Mouse (Mus musculus): ENCODE measurements around the gene Dnah2. TPM values are rescaled to one million over a fixed set of nuclear protein-coding genes. Genes with fewer than 3 reads are reported as not detected.
A peak's percentile ranks its signal among the peaks of the same experiment; 100 is the strongest.

The Dnah2 gene
- polyA plus RNA-seq, 1 experiment from 2014 or later, result 1.5 TPM

DNA sequence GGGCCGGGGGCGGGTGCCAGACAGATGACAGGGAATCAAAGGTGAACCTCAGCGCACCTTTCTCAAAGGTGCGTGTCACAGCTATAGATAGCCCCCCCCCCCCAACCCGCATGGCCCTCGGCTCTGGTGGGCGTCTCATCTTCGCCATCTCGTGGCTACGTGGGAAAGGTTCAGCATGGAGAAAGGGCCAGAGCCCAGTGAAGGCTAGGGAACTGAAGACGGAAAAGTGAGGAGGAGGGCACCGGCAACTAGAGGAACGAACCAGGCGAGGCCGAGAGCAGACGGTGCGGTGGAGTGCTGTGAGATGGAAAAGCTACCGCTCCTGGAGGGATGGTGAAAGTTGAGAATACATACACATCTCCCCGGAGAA lies 129.5 kb downstream of the Dnah2 start:
- no peaks in the 10 kb centered on the region for H3K9me3 ChIP-seq (replicated peaks; ENCODE audit: control insufficient read depth, low read length)
- H3K36me3 ChIP-seq (replicated peaks; ENCODE audit: control insufficient read depth, insufficient read depth, low read depth, low read length), result no peaks in the 10 kb centered on the region
- H3K9ac ChIP-seq (replicated peaks; ENCODE audit: low read length), result peak overlapping the region; percentile 40; the same call in 1 of the 2 replicates
- peak overlapping the region; percentile 28 for H3K4me3 ChIP-seq (ENCODE audit: low read depth, low read length)
- peak overlapping the region; percentile 45 for H3K4me2 ChIP-seq (ENCODE audit: low read depth, low read length)
- 1% methylated on average over 19 of the region's 19 CpGs for WGBS
- H3K27me3 ChIP-seq (ENCODE audit: control insufficient read depth, insufficient read depth, low read length), result peaks cover 11% of the 10 kb centered on the region
- ATAC-seq (replicated peaks; ENCODE audit: insufficient number of reproducible peaks, low FRiP score, low TSS enrichment, low read depth) (no peak), DNase-seq (ENCODE audit: low spot score) (peak; percentile 56)
- peaks cover 8% of the 10 kb centered on the region for H3K4me1 ChIP-seq (ENCODE audit: control insufficient read depth, insufficient read depth, low read length)
- H3K27ac ChIP-seq (replicated peaks; ENCODE audit: low read depth, low read length), result peak overlapping the region; percentile 37; the same call in 1 of the 2 replicates

DNA sequence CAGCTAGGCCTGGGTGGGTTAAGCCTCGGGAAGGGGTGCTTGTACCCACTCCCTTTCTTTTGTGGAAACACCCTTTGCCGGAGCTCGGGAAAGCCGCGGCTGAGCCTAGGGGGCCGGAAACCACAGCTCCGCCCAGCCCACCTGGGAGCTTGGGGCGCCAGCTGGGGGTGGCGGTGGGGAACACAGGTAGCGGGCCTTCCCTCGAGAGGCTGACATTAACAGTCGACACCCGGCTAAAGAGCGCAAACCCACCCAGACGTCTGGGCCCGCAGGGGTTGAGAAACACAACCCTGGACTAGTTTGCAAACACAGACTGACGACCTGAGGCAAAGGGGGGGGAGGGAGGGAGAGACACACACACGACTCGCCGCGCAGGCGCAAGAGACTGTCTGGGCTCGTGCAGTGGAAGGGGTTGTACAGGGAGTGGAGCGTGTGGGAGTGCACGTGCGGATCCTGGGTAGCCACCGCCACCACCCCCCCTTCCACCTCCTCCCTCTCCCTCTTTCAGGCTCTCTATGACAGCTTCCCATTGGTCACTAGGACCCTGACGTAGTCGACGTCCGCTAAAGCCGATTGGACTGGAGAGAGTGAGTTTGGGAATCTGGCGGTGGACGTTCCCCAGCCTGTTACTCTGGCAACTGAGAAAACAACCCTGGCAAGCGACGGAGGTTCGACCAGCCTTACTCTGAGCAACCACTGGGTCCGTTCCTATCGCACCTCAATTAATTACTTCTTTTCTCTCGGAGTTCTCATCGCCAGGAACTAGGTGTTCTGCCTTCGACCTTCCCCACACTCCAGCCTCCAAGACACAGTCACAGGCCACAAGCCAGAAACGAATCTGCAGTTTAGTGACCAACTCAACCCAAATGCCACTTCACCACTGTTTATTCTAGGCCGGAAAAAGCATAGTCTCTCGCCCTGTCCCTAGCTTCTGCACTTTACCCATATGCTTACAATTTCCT lies 130.1 kb downstream of the Dnah2 start:
- peaks cover 11% of the 10 kb centered on the region for H3K27me3 ChIP-seq (ENCODE audit: control insufficient read depth, insufficient read depth, low read length)
- peaks cover 8% of the 10 kb centered on the region for H3K4me1 ChIP-seq (ENCODE audit: control insufficient read depth, insufficient read depth, low read length)
- H3K4me2 ChIP-seq (ENCODE audit: low read depth, low read length), result peak overlapping the region; percentile 72
- peak; percentile 98 for DNase-seq (ENCODE audit: low spot score)
- no peaks in the 10 kb centered on the region for H3K9me3 ChIP-seq (replicated peaks; ENCODE audit: control insufficient read depth, low read length)
- under 1% methylated on average over 45 of the region's 45 CpGs for WGBS
- peak; percentile 89 for ATAC-seq (replicated peaks; ENCODE audit: insufficient number of reproducible peaks, low FRiP score, low TSS enrichment, low read depth)
- H3K36me3 ChIP-seq (replicated peaks; ENCODE audit: control insufficient read depth, insufficient read depth, low read depth, low read length), result no peaks in the 10 kb centered on the region
- peak overlapping the region; percentile 53 for H3K9ac ChIP-seq (replicated peaks; ENCODE audit: low read length)
- peak overlapping the region; percentile 99 for H3K27ac ChIP-seq (replicated peaks; ENCODE audit: low read depth, low read length)
- H3K4me3 ChIP-seq (ENCODE audit: low read depth, low read length), result peak overlapping the region; percentile 41

DNA sequence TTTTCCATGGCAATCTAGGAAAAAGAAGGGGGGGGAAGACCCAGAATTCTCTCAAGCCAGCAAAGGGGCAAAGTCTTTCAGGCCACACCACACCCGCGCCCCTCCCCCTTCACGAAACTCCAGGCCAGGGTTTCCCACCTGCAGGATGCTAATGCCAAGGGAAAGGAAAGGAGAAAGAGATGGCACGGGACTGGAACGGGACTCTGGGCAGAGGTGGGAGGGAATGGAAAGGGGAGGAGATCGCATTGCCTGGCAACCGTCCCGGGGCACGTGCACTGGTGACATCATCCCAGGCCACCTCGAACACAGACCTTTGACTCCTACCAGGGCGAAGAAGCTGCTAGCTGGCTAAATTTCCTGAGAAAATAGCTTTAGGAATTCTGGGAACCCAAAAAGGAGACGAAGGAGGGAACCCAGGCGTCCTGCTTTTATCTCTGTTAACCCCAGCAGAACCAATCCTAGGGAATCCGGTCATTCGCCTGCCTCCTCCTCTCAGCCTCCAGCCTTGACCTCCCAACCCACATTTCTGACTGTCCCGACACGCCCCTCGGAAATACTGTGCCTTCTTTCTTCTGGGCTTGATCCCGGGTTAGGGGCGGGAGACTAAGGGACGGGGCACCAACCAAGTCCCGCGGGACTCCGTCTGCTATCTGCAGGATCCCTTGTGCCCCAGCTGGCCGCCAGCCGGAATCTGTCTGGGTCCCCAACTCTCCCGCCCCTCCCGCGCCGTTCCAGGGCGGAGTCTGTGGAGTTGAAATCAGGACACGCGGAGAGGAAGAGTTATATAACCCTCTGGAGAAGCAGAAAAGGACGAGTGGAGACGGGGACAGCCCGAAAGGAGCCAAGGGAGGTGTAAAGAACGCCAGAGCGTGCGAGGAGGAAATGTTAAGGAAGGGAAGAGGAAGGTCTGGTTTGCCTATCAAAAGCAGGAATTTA lies 131.2 kb downstream of the Dnah2 start:
- H3K4me1 ChIP-seq (ENCODE audit: control insufficient read depth, insufficient read depth, low read length), result peaks cover 12% of the 10 kb centered on the region

DNA sequence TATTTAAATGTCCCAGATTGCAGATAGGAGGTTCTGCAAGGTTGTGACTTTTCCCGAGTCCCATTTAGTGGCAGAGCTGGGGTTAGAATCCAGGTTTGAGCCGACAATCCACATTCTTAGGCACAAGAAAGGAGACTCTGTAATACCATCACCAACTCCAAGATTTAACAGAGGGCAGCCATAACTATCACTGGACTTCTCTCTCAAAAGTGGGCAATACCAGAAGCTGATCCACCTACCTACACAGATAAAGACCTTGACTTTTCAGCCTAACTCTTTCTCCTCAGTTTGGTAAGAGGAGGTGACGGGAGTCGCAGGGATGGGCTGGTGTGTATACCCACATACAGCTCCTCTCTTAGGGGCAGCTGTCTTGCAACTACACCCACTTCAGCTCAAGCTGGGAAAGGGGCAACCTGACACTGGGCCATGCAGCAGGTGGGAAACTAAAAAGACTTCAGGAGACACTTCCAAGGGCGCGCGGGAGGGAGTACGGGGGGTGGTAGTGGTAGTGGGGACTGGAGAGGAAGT lies 131.9 kb downstream of the Dnah2 start:
- H3K9me3 ChIP-seq (replicated peaks; ENCODE audit: control insufficient read depth, low read length), result no peaks in the 10 kb centered on the region
- ATAC-seq (replicated peaks; ENCODE audit: insufficient number of reproducible peaks, low FRiP score, low TSS enrichment, low read depth) (no peak), DNase-seq (ENCODE audit: low spot score) (no peak)
- no peaks in the 10 kb centered on the region for H3K36me3 ChIP-seq (replicated peaks; ENCODE audit: control insufficient read depth, insufficient read depth, low read depth, low read length)
- peaks cover 11% of the 10 kb centered on the region for H3K27me3 ChIP-seq (ENCODE audit: control insufficient read depth, insufficient read depth, low read length)
- H3K4me1 ChIP-seq (ENCODE audit: control insufficient read depth, insufficient read depth, low read length), result peaks cover 18% of the 10 kb centered on the region
- H3K27ac ChIP-seq (replicated peaks; ENCODE audit: low read depth, low read length), result peak overlapping the region; percentile 99
- peak overlapping the region; percentile 50 for H3K9ac ChIP-seq (replicated peaks; ENCODE audit: low read length)
- H3K4me2 ChIP-seq (ENCODE audit: low read depth, low read length), result peak overlapping the region; percentile 72
- WGBS, result 2% methylated on average over 8 of the region's 8 CpGs
- H3K4me3 ChIP-seq (ENCODE audit: low read depth, low read length), result peak overlapping the region; percentile 41

More for the DNA sequence above, 131.2 kb downstream of the Dnah2 start:
- peak; percentile 32 for ATAC-seq (replicated peaks; ENCODE audit: insufficient number of reproducible peaks, low FRiP score, low TSS enrichment, low read depth)
- Histone ChIP-seq H3K9me3 (replicated peaks; ENCODE audit: control insufficient read depth, low read length) (no peaks in the 10 kb centered on the region), H3K27me3 (ENCODE audit: control insufficient read depth, insufficient read depth, low read length) (peaks cover 11% of the 10 kb centered on the region), H3K4me2 (ENCODE audit: low read depth, low read length) (peak overlapping the region; percentile 72), H3K27ac (replicated peaks; ENCODE audit: low read depth, low read length) (peak overlapping the region; percentile 99), H3K9ac (replicated peaks; ENCODE audit: low read length) (peak overlapping the region; percentile 53), H3K4me3 (ENCODE audit: low read depth, low read length) (peak overlapping the region; percentile 41), H3K36me3 (replicated peaks; ENCODE audit: control insufficient read depth, insufficient read depth, low read depth, low read length) (no peaks in the 10 kb centered on the region)
- under 1% methylated on average over 39 of the region's 39 CpGs for WGBS
- DNase-seq (ENCODE audit: low spot score), result peak; percentile 97

DNA sequence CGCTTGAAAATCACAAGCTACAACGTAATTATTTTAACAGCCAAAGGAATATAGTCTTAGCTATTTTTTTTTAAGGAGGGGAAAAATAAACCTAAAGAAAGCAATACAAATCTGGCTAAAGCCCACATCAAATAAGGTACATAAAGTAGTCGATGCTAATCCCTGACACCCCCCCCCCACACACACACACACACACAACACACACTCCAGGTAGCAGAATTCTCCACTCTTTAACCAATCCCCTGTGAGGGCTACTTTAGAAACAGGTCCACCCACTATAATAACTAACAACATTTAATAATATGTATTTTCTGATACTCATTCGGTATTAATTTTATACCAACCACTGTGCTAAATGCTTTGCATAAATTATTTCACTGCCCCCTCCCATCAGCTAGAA lies 132.4 kb downstream of the Dnah2 start:
- ATAC-seq (replicated peaks; ENCODE audit: insufficient number of reproducible peaks, low FRiP score, low TSS enrichment, low read depth) (no peak), DNase-seq (ENCODE audit: low spot score) (no peak)
- no peaks in the 10 kb centered on the region for H3K36me3 ChIP-seq (replicated peaks; ENCODE audit: control insufficient read depth, insufficient read depth, low read depth, low read length)
- H3K4me3 ChIP-seq (ENCODE audit: low read depth, low read length), result peak overlapping the region; percentile 79
- peaks cover 22% of the 10 kb centered on the region for H3K4me1 ChIP-seq (ENCODE audit: control insufficient read depth, insufficient read depth, low read length)
- H3K9ac ChIP-seq (replicated peaks; ENCODE audit: low read length), result no peak overlapping the region; the same call in 1 of the 2 replicates
- WGBS, result 0% methylated on average over 4 of the region's 4 CpGs
- no peaks in the 10 kb centered on the region for H3K9me3 ChIP-seq (replicated peaks; ENCODE audit: control insufficient read depth, low read length)
- H3K27ac ChIP-seq (replicated peaks; ENCODE audit: low read depth, low read length), result peak overlapping the region; percentile 99
- peak overlapping the region; percentile 72 for H3K4me2 ChIP-seq (ENCODE audit: low read depth, low read length)
- H3K27me3 ChIP-seq (ENCODE audit: control insufficient read depth, insufficient read depth, low read length), result peaks cover 8% of the 10 kb centered on the region

DNA sequence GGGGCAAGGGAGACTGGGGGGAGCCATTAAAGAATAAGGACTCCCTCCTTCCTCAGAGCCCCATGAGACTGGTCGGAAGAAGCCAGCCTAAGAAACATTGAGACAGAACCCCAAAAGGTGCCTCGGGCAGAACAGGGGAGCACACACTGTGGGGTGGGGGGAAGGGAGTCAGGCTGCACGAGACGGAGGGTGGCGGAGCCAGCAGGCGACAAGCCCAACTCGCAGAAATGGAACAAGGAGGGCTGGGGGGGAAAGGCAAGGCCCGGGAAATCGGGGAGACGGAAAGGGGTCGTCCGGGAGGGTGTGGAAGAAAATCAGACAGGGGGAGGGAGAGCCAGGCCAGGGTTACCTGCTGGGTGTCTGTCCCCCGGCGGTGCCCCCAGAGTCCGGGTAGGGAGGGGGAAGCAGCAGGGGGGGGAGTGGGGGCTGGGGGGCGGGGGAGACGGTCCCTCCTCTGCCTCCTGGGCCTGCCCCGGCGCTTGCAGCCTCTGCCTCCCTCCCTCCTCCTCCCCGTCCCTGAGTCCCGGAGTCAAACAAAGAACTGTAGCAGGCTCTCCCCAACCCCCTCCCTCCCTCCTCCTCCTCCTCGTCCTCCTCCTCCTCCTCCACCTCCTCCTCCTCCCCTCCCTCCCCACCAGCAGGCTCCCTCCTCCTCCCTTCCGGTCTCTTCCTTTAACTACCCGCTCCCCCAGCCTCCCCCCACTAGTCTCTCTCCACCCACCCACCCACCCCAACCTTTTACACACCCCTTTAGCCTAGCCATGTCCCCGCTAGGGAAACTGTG lies 133.1 kb downstream of the Dnah2 start:
- Histone ChIP-seq H3K4me3 (ENCODE audit: low read depth, low read length) (peak overlapping the region; percentile 79), H3K4me1 (ENCODE audit: control insufficient read depth, insufficient read depth, low read length) (peaks cover 23% of the 10 kb centered on the region), H3K4me2 (ENCODE audit: low read depth, low read length) (peak overlapping the region; percentile 90), H3K36me3 (replicated peaks; ENCODE audit: control insufficient read depth, insufficient read depth, low read depth, low read length) (no peaks in the 10 kb centered on the region), H3K27ac (replicated peaks; ENCODE audit: low read depth, low read length) (peak overlapping the region; percentile 99), H3K27me3 (ENCODE audit: control insufficient read depth, insufficient read depth, low read length) (peaks cover 1% of the 10 kb centered on the region; the same call in 1 of the 2 replicates), H3K9ac (replicated peaks; ENCODE audit: low read length) (peak overlapping the region; percentile 98), H3K9me3 (replicated peaks; ENCODE audit: control insufficient read depth, low read length) (no peaks in the 10 kb centered on the region)
- WGBS, result 2% methylated on average over 13 of the region's 25 CpGs
- DNase-seq (ENCODE audit: low spot score) (peak; percentile 87), ATAC-seq (replicated peaks; ENCODE audit: insufficient number of reproducible peaks, low FRiP score, low TSS enrichment, low read depth) (no peak)

DNA sequence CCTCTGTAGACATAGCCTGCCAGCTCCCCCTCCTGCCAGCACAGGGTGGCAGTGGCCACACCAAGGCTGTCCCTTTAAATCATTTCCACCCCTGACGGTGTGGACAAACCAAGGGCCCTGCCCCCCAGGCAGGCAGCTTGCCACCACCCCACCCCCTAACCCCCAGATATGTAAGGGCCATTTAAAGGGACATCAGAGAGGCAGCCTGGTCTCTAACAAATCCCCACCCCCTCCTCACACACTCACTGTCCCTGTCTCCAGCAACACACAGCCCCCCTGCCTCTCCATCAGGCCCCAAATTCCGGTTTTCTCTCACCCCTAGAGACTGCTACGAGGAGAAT lies 133.6 kb downstream of the Dnah2 start:
- peak overlapping the region; percentile 79 for H3K4me3 ChIP-seq (ENCODE audit: low read depth, low read length)
- H3K4me1 ChIP-seq (ENCODE audit: control insufficient read depth, insufficient read depth, low read length), result peaks cover 23% of the 10 kb centered on the region
- peak overlapping the region; percentile 90 for H3K4me2 ChIP-seq (ENCODE audit: low read depth, low read length)
- whole genome bisulfite sequencing, result 2% methylated on average over 3 of the region's 3 CpGs
- DNase-seq (ENCODE audit: low spot score), result peak; percentile 56
- no peaks in the 10 kb centered on the region for H3K27me3 ChIP-seq (ENCODE audit: control insufficient read depth, insufficient read depth, low read length)
- no peaks in the 10 kb centered on the region for H3K36me3 ChIP-seq (replicated peaks; ENCODE audit: control insufficient read depth, insufficient read depth, low read depth, low read length)
- H3K9ac ChIP-seq (replicated peaks; ENCODE audit: low read length), result peak overlapping the region; percentile 98
- H3K27ac ChIP-seq (replicated peaks; ENCODE audit: low read depth, low read length), result peak overlapping the region; percentile 99
- H3K9me3 ChIP-seq (replicated peaks; ENCODE audit: control insufficient read depth, low read length), result no peaks in the 10 kb centered on the region
- ATAC-seq (replicated peaks; ENCODE audit: insufficient number of reproducible peaks, low FRiP score, low TSS enrichment, low read depth), result no peak

All from embryonic facial prominence, embryonic 11.5 days (tissue).